Mouse (Mus musculus) monocyte, adult 2 months (primary cell): ENCODE results near the gene Sult2b1.

Experiments used
- DNase-seq, 2 experiments: peaks; one replicate each; pipeline ENCODE4 v3.0.0; 2022; ENCODE audit warnings: low spot score in 2 of 2, low read depth in 1 of 2

Gene Sult2b1

DNA sequence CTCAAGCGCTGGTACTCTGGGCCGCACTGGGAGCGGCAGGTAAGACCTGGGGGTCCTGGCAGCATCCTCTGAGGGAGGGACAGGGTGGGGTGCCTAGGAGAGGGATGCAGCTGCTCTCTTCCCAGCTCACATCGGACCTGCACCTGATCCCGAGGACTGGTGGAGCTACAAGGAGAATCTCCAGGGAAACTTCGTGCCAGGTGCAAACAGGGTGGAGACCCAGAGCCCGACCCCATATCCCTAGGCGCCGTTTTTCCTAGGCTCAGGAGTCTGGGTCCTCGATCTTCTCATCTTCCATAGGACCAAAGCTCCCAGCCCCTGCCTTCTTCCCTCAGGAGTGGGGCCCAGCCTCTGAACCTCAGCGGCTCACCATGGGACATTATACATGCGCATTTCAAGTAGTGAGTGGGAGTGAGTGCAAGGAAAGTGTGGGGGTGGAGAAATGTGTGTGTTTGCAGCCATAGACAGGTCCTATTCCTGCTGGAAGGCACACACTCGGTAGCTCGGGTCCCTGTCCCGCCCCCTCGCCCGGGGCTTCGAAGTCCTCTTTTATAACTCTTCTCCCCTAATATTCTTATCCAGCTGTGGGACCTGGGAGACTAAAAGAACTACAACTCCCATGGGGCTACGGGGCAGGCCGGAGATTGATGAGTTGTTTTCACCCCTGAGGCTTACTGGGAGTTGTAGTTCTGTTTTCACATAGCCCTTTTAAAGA lies 84.0 kb downstream of the Sult2b1 start:
- no peak for DNase-seq

DNA sequence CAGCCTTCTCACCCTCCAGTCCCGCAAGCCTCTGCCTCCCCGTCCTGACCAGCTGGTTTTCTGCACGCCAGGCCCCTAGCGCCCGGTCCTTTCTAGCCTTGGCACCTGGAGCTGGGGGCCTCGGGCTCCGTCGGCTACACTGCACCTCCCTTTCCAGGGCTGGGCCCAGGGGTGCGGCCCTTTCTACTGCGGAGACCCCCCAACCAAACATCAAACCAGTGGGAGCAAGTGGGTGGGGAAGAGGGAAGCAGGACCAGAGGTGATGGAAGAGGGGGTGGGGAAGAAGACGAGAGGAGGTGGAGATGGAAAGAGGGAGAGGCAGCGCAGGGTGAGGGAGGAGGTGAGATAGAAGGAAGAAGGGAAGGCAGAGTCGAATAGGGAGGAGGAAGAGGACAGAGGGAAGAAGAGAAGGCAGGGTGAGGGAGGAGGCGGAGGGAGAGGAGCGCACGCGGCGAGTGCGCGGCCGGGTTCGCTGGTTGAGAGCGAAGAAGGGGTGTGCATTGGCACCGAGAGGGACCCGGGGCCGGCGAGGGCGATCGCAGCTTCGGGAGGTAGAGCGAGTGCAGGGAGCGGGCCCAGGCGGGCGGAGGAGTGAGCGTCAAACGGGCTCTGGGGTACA lies 84.8 kb downstream of the Sult2b1 start, which contains the start of gene Car11:
TSS of gene Car11 (plus strand) at position 321 of the 619 bp plus-strand sequence.
- DNase-seq: no peak

DNA sequence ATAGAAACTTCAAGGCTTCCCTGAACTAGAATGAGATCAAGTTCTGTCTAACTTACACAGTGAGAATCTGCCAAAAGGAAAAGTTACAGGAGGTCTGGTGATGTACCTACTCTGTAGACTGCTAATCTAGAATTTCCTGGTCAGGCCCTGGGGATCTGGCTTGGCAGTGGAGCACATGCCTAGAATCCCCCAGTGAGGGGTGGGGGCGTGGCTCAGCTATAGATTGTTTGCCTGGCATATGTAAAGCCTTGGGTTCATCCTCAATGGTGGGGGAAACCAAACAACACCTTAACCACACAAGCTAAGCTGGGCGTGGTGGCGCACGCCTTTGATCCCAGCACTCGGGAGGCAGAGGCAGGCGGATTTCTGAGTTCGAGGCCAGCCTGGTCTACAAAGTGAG lies 86.6 kb downstream of the Sult2b1 start:
- no peak for DNase-seq

DNA sequence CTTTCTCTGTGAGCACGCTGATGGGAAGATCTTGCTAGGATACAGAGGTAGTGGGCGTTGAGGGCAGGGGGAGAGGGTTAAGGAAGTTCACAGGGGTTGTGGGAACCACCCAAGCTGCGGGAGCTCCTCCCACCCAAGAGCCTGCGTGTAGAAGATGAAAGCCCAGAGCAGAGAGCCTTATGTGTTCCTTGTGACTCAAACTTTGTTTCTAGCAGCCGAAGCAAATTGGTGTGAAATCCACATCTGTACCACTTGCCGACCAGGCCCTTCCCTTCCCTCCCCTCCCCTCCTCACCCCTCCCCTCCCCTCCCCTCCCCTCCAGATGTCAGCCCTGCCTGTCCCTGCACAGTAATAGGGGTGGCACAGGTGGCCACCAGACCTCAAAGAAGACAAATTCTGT lies 89.4 kb downstream of the Sult2b1 start:
- DNase-seq: no peak

DNA sequence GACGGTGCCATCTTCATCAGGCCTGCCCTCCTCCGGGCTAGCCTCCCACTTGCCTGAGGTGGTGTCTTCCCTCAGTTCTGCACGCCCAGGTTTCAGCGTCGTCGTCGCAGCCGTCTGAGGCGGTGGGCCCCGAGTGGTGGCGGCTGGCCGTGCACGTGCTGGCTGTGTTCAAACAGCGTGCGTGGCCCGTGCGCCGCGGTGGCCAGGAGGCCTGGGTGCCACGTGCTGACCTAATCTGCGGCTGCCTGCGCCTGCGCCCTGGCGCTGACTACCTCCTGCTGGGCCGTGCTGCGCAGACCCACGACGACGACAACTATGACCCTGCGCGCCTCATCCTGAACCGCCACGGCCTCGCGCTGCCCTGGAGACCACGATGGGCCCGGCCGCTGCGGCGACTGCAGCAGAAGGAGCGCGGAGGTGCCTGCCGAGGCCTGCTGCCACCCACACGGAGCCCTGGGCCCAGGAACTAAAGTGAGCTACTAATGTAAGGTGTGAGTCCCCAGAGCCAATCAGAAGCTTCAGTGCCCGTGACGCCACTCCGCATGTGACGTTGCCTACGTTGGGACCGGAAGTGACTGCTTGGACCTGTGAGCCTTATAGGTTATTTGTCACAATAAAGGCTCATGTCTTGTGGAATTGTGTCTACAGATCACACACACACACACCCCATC lies 90.4 kb downstream of the Sult2b1 start, which contains the start of gene Sec1:
TSS of gene Sec1 (minus strand) at position 482 of the 671 bp plus-strand sequence.
- DNase-seq: no peak

DNA sequence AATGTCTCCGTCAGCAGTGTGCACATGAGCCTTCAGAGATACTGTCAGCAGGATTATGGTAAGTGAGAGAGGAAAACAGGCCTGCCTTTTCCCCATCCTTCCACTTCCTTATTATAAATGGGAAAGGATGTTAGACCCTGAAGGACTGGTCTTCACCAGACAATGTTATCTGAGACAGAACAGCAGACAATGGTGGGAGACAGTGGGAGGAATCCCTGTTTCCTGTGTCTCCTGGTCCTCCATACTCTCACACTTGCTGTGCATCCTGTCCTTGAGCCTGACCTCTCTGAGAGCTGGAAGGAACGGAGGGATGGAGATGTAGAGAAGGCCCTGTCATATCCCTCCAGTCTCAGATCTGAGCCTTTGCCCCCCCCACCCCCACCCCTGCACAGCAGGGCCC lies 92.1 kb downstream of the Sult2b1 start:
- DNase-seq: no peak

DNA sequence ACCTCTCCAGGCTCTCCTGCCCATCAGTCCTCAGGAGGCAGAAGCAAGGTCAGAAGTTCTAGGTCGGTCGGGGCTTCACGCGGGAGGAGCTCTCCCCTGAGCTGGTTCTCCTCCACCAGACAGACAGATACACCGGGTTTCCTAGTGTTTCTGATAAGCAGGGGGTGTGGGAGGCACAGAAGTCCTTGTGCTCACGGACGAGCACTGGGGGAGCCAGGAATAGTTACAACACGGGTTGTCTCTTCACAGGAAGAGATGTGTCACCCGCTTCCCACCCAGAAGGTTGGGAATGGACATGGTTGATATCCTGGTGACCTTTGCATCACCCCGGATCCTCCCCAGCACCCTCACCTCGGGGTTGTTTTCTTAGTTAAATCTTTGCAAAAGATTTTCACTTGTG lies 94.7 kb downstream of the Sult2b1 start:
- DNase-seq: no peak

DNA sequence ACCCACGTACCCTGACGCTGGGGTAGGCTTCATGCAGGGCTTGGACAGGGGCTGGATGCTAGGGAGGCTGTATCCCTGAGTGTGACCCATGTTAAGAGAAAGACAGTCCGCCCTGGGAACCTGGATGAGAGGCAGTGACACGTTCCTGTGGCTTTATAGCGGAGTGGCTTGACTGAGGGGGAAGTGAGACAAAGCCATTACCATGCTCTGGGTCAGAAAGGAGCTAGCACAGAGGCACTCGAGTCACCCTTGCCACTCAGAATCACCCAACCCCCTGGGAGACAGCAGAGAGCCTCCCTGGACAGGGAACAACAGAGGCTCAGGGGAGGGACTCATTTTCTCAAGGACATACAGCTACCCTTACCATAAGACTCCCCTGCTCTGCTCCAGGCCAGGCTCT lies 95.4 kb downstream of the Sult2b1 start:
- no peak for DNase-seq

DNA sequence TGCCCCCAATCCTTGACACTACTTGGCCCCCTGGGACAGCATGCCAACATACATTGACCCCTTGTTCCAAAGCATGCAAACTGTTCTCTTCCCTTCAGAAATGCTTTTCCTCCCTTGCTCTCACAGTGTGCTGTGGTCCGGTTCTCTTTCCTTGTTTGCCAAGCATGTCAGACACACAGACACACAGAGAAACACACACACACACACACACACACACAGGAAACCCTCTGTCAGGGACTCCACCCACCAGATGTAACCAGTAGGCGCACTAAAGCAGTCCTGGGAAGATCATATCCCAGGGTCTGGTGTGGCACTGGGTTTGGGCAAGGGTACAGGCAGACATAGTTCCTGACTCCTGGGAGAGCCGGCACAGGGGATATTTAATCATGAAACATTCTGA lies 97.6 kb downstream of the Sult2b1 start:
- no peak for DNase-seq

DNA sequence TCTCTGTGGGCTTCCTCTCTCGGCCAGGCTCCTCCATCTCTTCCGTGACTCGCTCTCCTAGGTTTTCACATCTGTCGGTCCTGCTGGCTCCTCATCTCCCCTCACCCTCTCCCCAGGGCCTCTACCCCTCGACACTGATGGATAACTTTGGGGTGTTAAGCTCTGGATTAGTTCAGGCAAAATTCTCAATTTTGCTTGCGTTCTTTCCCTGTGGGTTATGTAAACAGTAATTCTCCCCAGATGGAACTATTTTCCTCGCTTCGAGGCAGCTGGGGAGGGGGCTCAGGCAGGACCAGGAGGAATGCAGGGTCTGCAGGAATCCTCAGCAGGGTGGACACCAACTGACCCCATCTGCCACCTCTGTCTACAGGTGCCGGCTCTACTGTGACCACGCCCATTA lies 98.7 kb downstream of the Sult2b1 start:
- DNase-seq: no peak

DNA sequence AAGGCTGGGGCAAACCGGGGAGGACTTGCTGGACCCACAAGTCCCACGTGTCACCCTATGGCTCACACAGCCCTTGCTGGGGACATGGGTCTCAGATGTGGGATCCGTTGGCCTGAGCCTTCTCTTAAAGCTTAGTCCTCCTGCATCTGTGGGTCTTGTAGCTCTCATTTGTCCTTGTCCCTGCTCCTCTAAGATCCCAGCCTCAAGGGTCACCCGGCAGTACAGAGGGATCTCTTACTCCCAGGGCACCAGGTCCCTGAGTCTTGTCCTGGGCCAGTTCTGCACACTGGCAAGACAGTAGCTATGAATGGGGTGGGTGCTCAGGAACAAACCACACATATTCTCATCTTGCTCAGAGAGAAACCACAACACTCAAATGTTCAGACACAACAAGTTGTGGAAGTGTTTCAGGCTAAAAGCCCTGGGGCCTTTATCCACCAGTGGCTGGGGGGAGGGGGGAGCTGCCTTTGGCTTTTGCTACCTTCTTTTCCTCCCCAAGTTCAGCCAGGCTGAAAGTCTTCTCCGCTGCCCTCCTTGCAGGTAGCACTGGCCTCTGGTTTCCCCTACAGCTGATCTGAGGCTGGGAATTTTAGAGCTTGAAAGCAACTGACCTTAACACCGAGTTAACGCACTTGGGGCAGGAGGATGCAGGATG lies 100.9 kb downstream of the Sult2b1 start, which contains the start of gene Ntn5:
TSS of gene Ntn5 (plus strand) at position 627 of the 655 bp plus-strand sequence.
- no peak for DNase-seq

DNA sequence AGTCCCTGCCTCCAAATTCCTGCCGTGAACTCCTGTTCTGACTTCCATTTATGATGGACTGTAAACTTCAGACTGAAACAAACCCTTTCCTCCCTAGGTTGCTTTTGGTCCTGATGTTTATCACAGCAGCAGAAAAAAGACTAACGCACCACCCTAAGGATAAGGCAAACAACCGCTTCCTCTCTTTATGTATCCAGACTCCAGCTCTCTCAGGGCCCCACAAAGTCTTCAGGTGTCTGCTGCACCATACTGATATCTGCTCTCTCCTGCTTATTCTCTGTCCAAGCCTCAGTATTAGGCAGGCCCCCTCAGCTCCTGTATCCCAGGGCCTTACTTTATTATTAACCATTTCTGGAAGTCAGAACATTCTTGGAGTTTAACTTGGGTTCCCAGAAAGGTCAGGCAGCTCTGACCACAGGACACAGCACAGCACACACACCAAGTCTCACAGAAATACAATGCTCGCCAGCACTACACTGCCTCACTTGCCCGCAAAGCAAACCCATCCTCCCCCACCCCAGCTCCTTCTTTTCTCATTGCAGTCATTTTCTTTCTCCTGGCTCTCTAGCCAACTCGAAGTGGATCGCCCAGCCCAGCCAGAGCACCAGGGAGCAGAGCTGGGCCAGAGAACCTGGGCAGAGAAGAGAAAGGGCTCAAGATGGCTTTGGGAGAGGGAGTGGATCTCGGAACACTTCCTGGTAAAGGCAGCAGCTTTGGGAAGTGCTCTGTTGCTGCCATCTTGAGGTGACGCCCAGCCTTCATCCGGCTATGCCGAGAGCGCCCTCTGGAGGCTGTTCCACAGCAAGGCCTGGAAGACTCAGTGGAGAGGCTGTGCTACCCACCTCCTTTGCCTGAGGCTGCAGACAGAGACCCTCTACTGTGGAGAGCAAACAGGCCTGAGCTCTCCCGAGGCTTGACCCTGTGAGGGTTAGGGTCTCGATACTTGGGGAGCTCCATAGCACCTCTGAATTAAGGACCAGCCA lies 102.0 kb downstream of the Sult2b1 start:
- DNase-seq: peak; percentile 58 to 73

DNA sequence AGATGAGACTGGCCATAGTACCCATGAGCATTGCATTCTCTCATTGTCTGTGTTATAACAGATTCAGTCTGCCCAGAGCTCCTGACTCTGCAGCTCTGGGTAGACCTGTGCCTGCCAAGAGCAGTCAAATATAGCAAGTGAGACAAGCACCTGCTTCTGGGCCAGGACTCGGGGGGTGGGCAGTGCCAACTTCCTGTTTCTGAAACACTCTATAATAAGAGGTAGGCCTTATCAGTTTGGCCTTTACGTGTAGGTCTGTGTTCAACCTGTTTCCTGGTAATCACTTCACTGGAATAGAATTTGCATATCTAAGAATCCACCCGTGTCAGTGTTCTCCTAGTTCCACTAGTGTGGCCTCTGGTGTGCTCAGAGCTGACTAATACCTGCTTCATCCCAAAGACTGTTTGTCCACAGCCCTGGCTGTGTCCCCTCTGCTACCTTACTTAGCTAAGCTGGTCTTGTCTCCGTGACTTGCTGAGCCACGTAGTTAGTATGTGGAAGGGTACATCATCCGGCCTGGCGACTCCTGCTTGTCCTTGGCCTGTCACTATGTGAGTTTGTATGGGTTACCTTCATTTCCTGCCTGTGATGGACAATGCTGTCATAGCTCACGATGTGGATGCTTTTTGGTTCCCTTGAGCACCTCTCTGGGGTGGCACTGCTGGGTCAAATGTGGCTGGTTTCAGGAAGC lies 103.3 kb downstream of the Sult2b1 start:
- no peak for DNase-seq
